Mouse (Mus musculus) intestine, embryonic 14.5 days (tissue): ENCODE measurements around the gene Abcd3. TPM values are rescaled to one million over a fixed set of nuclear protein-coding genes. Genes with fewer than 3 reads are reported as not detected.

Experiments used
- polyA plus RNA-seq: library from polyadenylated mRNA; unstranded; fragments of >200 nt; fragmentation: Nextera tagmentation; extraction: Ambion mirVana; gene quantifications from 2 replicates; pipeline ENCODE4 v1.2.1, GENCODE M21; 2014

The Abcd3 gene
- polyA plus RNA-seq, 1 experiment from 2014 or later, result 56.8 TPM

Other genes with a start within 250 kb of the Abcd3 start
- not detected in 2 replicates for gene 4930432M17Rik, start 144.5 kb downstream of the Abcd3 start, polyA plus RNA-seq
- gene F3, start 91.8 kb downstream of the Abcd3 start, polyA plus RNA-seq, result 23.4 and 24.8 TPM in 2 replicates
- gene Arhgap29, start 137.2 kb upstream of the Abcd3 start, polyA plus RNA-seq, result 57.8 and 64.7 TPM in 2 replicates
- gene Abca4, start 229.1 kb upstream of the Abcd3 start, polyA plus RNA-seq, result 0.99 and 2.2 TPM in 2 replicates